Mouse (Mus musculus): ENCODE measurements at regions not wholly inside any gene's neighbourhood (a gene's known extent, or its start where the extent isn't known, plus 50 kb on each side); places are given as distances from the start of the nearest gene placed in this dataset.

DNA sequence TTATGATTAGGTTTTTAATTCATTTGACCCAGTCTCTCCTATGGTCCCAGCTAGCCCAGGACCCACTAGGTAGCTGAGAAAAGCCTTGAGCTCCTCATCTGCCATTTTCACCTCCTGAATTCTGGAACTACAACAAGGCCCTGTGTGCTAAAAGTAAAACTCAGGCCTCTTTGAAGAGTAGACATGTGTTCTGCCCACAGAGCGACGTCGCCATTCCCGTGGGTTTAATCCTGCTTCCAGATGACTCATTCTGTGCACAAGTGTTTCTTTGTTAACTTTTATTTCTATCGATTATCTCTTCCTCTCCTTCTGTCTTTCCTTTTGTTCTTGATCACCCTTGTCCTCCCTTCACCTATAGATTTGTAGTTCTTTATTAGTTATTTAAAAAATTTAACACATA is 1046.7 kb upstream of the Apob start:
- DNase-seq (ENCODE audit: low spot score in 2 of 2) = no peak

DNA sequence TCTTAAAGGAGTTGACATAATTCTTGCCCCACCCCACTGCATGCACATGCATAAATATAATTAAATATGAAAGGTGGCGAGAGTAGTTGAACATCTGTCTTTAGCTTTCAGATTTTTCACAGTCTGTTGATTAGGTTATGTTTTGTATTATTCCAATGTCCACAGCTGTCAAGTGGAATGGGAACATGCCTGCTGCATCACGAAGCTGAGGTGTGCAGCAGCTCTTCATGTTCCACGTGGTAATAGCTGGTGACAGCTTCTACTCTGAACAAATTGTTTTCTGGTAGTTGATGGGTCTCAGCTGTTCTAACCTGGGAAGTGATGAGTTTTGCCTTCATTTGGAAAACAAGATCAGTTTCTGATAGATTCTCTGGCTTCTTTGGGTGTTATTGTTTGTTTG is 1020.8 kb upstream of the Apob start:
- DNase-seq (ENCODE audit: low spot score in 2 of 2) = no peak

DNA sequence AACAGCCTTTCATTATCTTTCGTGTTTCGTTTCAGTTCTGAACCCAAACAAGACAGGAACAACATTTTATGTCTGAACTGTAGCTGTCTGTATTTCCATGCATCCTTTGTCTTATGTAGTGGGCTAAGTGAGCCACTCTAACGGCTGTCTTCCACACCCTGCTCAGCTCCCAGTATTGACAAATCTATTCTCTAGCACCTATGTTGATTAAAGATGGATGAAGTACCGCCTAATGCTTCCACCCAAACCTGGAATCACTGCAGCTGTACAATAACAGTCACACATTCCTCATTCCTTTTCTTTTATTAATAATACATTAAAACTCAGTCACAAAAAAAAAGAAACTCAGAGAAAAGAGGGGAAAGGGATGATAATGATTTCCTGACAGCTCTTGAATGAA is 992.8 kb upstream of the Apob start:
- no peak for DNase-seq (ENCODE audit: low spot score in 2 of 2)

DNA sequence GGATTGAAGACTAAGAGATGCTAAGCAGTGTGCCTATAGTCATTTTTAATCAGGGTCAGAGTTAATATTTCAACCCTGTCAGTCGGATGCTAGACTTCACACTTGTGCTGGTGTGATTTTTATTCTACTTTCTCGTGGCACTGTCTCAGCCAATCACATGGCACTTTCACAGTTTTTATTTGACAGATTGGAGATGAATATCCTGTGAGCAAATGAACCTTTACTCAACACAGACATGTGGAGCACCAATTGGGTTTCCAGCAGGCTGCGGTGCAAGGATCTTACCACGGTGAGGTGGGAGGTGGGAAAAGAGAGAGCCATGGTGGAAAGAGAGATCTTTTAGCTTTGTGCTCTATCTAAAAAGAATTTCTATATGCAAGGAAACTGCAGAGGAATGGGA is 949.0 kb upstream of the Apob start:
- DNase-seq (ENCODE audit: low spot score in 2 of 2) = peak in 1 of 2 experiments; percentile 40

DNA sequence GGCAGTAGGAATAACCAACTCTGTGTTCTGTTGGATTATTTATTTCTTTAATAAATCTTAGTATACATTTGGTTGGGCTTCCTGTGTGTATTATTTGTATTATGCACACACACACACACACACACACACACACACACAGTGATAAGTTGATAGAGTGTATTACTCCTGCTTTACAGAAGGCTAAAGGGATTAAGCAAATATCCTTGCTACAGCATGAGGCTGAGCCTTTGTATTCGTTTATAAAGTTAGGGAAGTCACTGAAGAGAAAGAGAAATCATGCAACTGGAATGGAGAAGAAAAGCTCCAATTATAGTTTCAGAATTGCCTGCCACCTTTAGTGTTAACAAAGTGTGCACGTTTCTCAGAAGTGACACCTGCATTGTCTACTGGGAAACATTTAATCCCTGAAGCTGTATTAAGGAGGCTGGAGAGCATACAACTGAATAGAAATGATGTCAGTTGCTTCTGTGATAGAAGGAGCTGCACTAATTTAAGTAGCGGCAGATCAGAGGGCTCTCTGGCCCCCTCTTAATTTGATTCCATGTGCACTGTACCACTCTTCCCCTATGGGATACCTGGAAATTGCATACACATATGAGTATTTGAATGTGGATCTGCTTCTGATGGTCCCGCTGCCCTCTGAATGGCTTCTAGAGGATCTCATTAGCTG is 947.9 kb upstream of the Apob start:
- DNase-seq (ENCODE audit: low spot score in 2 of 2) = no peak

DNA sequence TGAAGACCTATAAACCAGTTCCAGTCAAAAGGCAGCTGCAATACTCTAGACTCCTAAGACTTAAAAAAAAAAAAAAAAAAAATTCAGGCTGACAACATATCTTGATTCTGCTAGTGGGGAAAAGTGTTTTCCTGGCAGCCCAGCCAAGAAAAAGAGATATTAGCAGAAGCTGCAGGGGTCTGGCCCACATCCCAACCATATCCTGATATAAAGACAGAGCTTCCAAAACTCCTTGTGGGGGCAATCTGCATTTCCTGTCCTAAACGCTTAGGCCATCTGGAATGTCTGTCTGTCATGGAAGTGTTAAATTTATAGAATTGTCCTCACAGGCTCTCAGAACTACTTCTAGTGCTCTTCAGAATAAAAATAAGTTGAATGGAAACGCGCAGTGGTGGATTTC is 926.7 kb upstream of the Apob start:
- DNase-seq (ENCODE audit: low spot score in 2 of 2) = no peak

DNA sequence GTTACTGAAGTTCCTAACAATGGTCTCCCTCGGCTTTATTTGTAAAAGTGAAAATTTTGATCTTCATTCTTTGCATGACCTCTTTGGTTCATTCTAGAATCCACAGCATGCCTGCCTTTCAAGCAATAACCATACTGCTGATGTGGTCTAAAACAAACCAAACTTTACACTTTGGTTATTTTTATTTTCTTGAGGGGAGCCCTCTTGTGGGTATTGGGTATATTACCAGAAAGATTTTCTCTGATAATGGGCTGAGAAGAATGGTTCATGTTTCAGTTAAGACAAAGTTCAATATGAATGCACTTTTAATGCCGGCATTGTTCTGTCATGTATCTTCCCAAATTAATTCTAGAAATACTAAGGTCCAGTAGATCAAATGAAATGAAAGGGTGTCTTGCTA is 922.9 kb upstream of the Apob start:
- DNase-seq (ENCODE audit: low spot score in 2 of 2) = no peak

DNA sequence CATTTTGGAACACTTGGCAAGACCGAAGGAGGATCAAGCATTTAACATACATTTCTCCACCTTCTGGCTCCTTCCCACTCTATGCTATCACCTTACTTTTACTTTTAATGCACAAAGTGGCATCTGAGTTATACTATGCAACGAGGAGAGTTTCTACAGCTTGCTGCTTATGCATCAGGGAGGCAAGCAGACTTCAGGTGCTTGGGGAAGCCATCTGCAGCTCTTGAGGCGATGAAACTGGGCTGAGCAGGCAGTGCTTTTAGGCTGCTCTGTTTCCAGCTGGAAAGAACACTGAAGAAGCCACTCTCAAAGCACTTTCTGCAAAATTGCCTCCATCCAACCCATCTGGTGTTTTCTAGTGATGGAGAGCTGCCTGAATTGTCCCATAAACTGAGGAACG is 882.9 kb upstream of the Apob start:
- no peak for DNase-seq (ENCODE audit: low spot score in 2 of 2)

DNA sequence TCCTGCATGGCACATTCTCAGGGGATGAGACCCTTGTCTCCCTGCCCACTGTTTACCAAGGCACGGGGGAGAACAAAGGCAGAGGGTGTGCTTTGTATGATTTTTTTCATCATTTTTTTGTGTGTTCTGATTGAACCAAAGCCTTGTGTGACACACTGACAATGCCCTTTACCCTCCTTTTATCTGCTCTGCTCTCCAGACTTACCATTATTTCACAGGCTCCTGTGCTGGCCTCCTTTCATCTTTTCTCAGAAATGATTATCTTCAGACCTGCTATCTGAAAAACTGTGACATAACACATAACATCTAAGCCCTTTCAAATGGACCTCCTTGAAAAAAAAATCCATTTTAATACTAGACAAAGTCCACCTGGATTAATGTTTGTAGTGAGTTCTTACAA is 882.0 kb upstream of the Apob start:
- no peak for DNase-seq (ENCODE audit: low spot score in 2 of 2)

DNA sequence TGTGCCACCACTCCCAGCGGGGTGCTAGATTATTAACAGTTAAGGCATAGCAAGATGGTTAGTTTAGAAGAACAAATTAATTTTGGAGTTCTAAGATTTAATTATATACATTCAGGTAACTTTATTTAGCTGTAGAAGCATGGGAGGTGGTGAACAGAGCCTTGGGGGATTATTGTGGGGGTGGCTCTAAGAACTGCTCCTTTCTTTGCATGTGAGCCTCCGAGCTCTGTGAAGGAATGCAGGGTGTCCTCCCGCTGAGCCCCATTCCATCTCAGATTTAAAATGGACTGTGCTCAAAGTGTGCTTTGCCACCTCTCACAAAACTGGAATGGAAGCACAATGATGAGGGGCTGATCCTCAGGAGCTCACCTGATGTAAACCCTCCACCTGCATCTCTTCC is 881.2 kb upstream of the Apob start:
- DNase-seq (ENCODE audit: low spot score in 2 of 2) = no peak

DNA sequence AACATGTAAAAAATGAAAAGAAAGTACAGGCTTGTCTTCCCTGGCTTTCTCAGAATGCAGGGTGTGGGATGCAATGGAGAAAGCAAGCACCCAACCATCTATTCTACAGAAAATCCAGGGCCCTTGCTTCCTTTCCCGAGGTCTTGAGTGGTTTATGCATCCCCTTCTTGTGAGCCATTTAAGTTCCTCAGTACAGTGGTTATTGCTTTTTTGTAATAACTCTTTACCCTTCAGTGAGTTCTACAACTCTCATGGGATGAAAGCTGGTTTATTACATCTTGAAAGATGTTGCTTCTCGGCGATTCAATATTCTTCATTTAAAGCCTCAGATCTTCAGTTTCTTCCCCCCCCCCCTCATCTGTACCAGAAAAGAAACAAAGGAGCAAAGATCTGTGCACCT is 838.4 kb upstream of the Apob start:
- no peak for DNase-seq (ENCODE audit: low spot score in 2 of 2)
